Mouse (Mus musculus): ENCODE measurements around the gene Tpst2. TPM values are rescaled to one million over a fixed set of nuclear protein-coding genes. Genes with fewer than 3 reads are reported as not detected.

Tpst2 gene
- polyA plus RNA-seq, 1 experiment, result 42.1 TPM

GRCm38 (mm10) chr5:112294696-112295095, 18.2 kb downstream of the Tpst2 start:
- TF ChIP-seq POLR2A (IDR thresholded peaks at IDR 0.05; ENCODE audit: borderline replicate concordance, low read depth, low read length), result no peak
- TF ChIP-seq CTCF (IDR thresholded peaks at IDR 0.05; ENCODE audit: low read depth, low read length), result no peak
- Histone ChIP-seq H3K4me1 (ENCODE audit: control insufficient read depth, insufficient read depth, low read length) (peaks cover 43% of the 10 kb centered on the region), H3K4me3 (ENCODE audit: insufficient read depth, low read length) (no peak overlapping the region), H3K27ac (ENCODE audit: insufficient read depth, low read depth, low read length) (no peak overlapping the region)

DNA sequence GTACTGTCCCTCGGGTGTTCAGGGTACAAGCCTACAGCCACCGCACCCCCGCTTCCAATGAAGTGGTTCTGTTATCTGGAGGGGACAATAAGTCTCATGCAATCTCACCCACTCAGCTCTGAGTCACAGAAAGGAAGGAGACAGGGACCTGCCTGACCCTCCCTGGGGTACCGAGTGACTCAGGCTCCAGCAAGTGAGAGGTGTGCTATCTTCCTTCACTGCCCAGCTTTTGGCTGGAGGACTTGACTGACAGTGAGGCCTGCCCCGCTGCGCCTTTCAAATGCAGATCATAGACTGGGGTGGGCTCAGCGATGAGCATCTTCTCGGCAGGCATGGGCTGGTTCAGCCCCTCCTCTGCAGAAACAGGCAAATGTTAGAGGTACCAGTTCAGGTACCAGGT, 18.7 kb downstream of the Tpst2 start:
- Histone ChIP-seq H3K4me1 (ENCODE audit: control insufficient read depth, insufficient read depth, low read length) (peaks cover 41% of the 10 kb centered on the region), H3K4me3 (ENCODE audit: insufficient read depth, low read length) (no peak overlapping the region), H3K27ac (ENCODE audit: insufficient read depth, low read depth, low read length) (no peak overlapping the region)
- TF ChIP-seq CTCF (IDR thresholded peaks at IDR 0.05; ENCODE audit: low read depth, low read length) (no peak), POLR2A (IDR thresholded peaks at IDR 0.05; ENCODE audit: borderline replicate concordance, low read depth, low read length) (no peak)

DNA sequence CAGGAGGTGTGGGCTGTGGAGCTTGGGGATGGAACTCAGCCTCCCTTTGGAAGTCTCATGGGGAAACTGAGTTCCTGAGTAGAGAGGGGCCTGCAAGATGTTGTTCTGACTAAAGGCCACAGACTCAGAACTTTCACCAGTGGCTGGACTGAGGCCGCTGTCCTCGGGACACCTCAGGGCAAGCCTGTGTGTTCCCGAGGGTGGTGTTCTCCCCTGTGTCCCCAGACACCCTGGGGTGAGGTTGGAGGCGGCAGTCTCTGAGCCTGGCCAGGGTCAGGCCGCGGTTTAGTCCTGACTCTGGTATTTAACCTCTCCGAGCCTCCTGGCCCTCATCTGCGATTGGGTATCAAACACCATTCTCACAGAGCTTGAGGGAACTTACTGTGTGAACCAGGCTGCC, 19.1 kb downstream of the Tpst2 start:
- TF ChIP-seq CTCF (IDR thresholded peaks at IDR 0.05; ENCODE audit: low read depth, low read length), result no peak
- TF ChIP-seq POLR2A (IDR thresholded peaks at IDR 0.05; ENCODE audit: borderline replicate concordance, low read depth, low read length), result no peak
- no peak overlapping the region for H3K27ac ChIP-seq (ENCODE audit: insufficient read depth, low read depth, low read length)
- H3K4me3 ChIP-seq (ENCODE audit: insufficient read depth, low read length), result no peak overlapping the region
- H3K4me1 ChIP-seq (ENCODE audit: control insufficient read depth, insufficient read depth, low read length), result peaks cover 43% of the 10 kb centered on the region

DNA sequence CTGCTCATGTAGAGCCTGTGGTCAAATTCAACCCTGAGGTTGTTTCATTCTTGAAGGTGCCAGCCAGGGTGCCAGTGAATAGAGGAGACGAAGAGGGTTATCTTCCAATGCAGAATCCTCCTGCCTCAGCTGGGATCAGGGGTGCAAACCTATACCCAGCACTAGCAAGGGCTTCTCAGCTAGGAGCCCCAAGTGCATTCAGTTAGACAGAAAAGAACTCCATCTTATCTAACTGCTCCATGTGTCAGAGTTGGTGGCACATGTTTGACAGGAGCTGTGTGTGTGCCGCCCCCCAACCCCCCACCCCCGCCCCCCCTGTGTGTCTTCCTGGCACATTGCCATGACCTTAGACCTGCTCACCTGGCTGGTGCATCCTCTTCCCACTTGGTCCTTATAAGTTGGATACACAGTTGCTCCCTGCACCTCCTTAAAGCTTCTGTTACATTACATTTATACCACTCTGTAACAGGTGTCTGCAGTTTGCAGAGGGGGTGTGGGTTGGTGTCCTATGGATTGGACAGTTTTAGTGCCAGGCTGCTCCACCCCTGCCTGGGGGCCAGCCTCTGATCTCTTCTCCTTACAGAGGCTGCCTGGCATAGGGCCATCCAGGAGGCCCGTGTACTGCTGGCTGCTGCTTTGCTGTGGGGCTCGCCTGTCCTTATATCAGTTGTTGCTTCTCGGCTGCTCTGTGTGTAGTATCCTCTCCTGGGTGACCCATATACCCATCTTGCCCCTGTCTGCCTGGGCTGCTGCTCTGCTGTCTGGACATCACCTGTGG, 20.1 kb downstream of the Tpst2 start:
- TF ChIP-seq CTCF (IDR thresholded peaks at IDR 0.05; ENCODE audit: low read depth, low read length) (no peak), POLR2A (IDR thresholded peaks at IDR 0.05; ENCODE audit: borderline replicate concordance, low read depth, low read length) (no peak)
- Histone ChIP-seq H3K4me1 (ENCODE audit: control insufficient read depth, insufficient read depth, low read length) (peaks cover 43% of the 10 kb centered on the region), H3K27ac (ENCODE audit: insufficient read depth, low read depth, low read length) (peak overlapping the region; percentile 70), H3K4me3 (ENCODE audit: insufficient read depth, low read length) (no peak overlapping the region)

- H3K4me1 ChIP-seq (ENCODE audit: control insufficient read depth, insufficient read depth, low read length), result peaks cover 43% of the 10 kb centered on the region
These were observed 20.8 kb downstream of the Tpst2 start for GRCm38 (mm10) chr5:112297257-112297656.

DNA sequence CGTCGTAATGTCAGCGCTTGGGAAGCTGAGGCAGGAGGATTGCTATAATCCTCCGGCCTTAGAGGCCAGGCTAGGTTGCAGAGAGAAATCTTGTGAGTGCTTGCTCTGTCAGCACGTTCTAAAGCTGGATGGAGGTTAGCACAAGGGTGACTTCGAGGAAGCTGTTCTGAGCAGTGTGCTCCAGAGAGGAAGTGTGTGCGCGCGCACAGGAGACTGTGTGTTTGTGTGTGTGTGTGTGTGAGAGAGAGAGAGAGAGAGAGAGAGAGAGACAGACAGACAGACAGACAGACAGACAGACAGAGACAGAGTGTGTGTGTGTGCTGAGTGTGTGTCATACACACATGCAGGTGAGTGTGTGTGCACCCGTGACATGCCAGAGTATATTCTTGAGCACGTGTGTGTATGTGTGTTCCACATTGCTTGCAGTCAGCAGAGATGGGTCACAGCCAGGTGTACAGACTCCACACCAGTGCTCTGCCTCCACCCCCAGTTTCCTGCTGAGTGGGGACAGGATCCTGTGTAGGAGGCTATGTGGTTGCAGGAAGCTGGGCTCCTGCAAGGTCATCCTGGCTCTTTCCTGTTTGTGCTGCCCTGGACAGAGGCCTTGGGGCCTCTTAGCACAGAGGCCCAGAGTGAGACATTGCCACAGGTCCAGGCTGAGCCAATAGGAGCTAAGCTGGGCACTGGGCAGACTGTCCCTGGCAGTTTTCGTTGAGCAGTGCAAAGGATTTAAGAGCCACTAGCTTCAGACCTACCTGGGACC, 21.9 kb downstream of the Tpst2 start:
- no peak overlapping the region for H3K4me3 ChIP-seq (ENCODE audit: insufficient read depth, low read length)
- H3K4me1 ChIP-seq (ENCODE audit: control insufficient read depth, insufficient read depth, low read length), result peaks cover 43% of the 10 kb centered on the region
- peak overlapping the region; percentile 70 for H3K27ac ChIP-seq (ENCODE audit: insufficient read depth, low read depth, low read length)
- TF ChIP-seq POLR2A (IDR thresholded peaks at IDR 0.05; ENCODE audit: borderline replicate concordance, low read depth, low read length) (no peak), CTCF (IDR thresholded peaks at IDR 0.05; ENCODE audit: low read depth, low read length) (no peak)

More at GRCm38 (mm10) chr5:112297257-112297656, 20.8 kb downstream of the Tpst2 start:
- Histone ChIP-seq H3K27ac (ENCODE audit: insufficient read depth, low read depth, low read length) (peak overlapping the region; percentile 70), H3K4me3 (ENCODE audit: insufficient read depth, low read length) (no peak overlapping the region)
- no peak for TF ChIP-seq CTCF (IDR thresholded peaks at IDR 0.05; ENCODE audit: low read depth, low read length)

GRCm38 (mm10) chr5:112299399-112299798, 22.9 kb downstream of the Tpst2 start:
- H3K4me3 ChIP-seq (ENCODE audit: insufficient read depth, low read length), result no peak overlapping the region
- H3K4me1 ChIP-seq (ENCODE audit: control insufficient read depth, insufficient read depth, low read length), result peaks cover 43% of the 10 kb centered on the region
- no peak overlapping the region for H3K27ac ChIP-seq (ENCODE audit: insufficient read depth, low read depth, low read length)
- TF ChIP-seq CTCF (IDR thresholded peaks at IDR 0.05; ENCODE audit: low read depth, low read length) (no peak), POLR2A (IDR thresholded peaks at IDR 0.05; ENCODE audit: borderline replicate concordance, low read depth, low read length) (no peak)

DNA sequence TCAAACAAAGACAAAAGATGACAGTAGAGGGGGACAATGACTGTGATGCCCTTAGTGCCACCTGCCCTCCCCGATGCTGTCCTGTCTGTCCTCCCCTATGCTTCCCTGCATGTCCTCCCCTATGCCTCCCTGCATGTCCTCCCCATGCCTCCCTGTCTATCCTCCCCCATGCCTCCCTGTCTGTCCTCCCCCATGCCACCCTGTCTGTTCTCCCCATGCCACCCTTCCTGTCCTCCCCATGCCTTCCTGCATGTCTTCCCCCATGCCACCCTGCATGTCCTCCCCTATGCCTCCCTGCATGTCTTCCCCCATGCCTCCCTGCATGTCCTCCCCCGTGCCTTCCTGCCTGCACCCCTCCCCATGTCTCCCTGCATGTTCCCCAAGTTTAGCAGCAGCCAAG, 23.6 kb downstream of the Tpst2 start:
- Histone ChIP-seq H3K4me3 (ENCODE audit: insufficient read depth, low read length) (no peak overlapping the region), H3K27ac (ENCODE audit: insufficient read depth, low read depth, low read length) (no peak overlapping the region), H3K4me1 (ENCODE audit: control insufficient read depth, insufficient read depth, low read length) (peaks cover 37% of the 10 kb centered on the region)
- TF ChIP-seq POLR2A (IDR thresholded peaks at IDR 0.05; ENCODE audit: borderline replicate concordance, low read depth, low read length) (no peak), CTCF (IDR thresholded peaks at IDR 0.05; ENCODE audit: low read depth, low read length) (no peak)

- H3K4me1 ChIP-seq (ENCODE audit: control insufficient read depth, insufficient read depth, low read length), result peaks cover 34% of the 10 kb centered on the region
- H3K27ac ChIP-seq (ENCODE audit: insufficient read depth, low read depth, low read length), result no peak overlapping the region
- no peak for TF ChIP-seq CTCF (IDR thresholded peaks at IDR 0.05; ENCODE audit: low read depth, low read length)
- no peak for TF ChIP-seq POLR2A (IDR thresholded peaks at IDR 0.05; ENCODE audit: borderline replicate concordance, low read depth, low read length)
- H3K4me3 ChIP-seq (ENCODE audit: insufficient read depth, low read length), result no peak overlapping the region
These were observed 24.3 kb downstream of the Tpst2 start for GRCm38 (mm10) chr5:112300721-112301308.

GRCm38 (mm10) chr5:112301694-112302093, 25.2 kb downstream of the Tpst2 start:
- TF ChIP-seq POLR2A (IDR thresholded peaks at IDR 0.05; ENCODE audit: borderline replicate concordance, low read depth, low read length) (no peak), CTCF (IDR thresholded peaks at IDR 0.05; ENCODE audit: low read depth, low read length) (no peak)
- Histone ChIP-seq H3K27ac (ENCODE audit: insufficient read depth, low read depth, low read length) (no peak overlapping the region), H3K4me3 (ENCODE audit: insufficient read depth, low read length) (no peak overlapping the region), H3K4me1 (ENCODE audit: control insufficient read depth, insufficient read depth, low read length) (peaks cover 33% of the 10 kb centered on the region)

Measured in bone marrow macrophage, adult 2 months (primary cell).